Mouse (Mus musculus): ENCODE data around the gene Csnk1d. TPM values are rescaled to one million over a fixed set of nuclear protein-coding genes. Genes with fewer than 3 reads are reported as not detected.

Csnk1d gene
- 79.2 TPM for polyA plus RNA-seq (2012; fragmentation: generic; extraction: Trizol)
- long read RNA-seq, experiment 1, transcript Csnk1d-202 (10 exons, 3,500 nt) = major isoform, 42 of 91 reads
- long read RNA-seq, experiment 1, transcript Csnk1d-201 (9 exons, 3,675 nt) = minor isoform, 21 of 91 reads
- long read RNA-seq, experiment 1, partial matches to known transcripts = 12 of 91 reads
- long read RNA-seq, experiment 1, other reads (novel, unspliced or antisense) = 16 of 91 reads
- long read RNA-seq, experiment 2, transcript Csnk1d-202 (10 exons, 3,500 nt) = major isoform, 346 of 584 reads
- long read RNA-seq, experiment 2, transcript Csnk1d-201 (9 exons, 3,675 nt) = minor isoform, 188 of 584 reads
- long read RNA-seq, experiment 2, partial matches to known transcripts = 6 of 584 reads
- long read RNA-seq, experiment 2, other reads (novel, unspliced or antisense) = 43 of 584 reads

DNA sequence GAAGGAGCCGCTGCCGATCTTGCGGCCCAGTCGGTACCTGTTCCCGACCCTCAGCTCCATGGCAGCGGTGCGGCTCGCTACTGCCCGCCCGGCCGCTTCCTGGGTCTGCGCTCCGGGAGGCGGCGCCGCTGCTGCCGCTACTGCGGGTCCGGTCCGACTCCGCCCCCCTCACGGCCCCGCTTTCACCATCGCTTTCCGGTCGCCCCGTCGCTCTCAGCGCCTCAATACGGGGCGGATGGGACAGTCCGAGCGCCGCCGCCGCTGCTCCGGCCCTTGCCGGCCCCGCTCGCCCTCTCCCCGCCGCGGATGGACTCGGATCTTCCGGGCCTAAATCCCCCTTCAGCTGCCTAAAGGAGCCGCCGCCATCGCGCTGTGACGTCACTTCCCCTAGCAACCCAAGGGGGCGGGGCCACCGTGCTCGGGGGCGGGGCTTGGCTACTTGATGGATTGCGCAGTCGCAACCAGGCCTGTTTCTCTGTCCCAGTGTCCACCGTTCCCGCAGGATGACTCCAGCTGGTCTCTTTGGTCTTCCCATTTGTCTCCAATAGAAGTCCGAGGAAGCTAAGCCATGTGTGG, at the start of gene Csnk1d:
Gene Csnk1d (minus strand): TSS at position 380 of the 576 bp plus-strand sequence.
- Histone ChIP-seq H3K79me2 (ENCODE audit: control insufficient read depth, insufficient read depth) (peaks cover 53% of the 10 kb centered on the region), H3K27me3 (ENCODE audit: control insufficient read depth, insufficient read depth, insufficient read length) (no peaks in the 10 kb centered on the region), H3K36me3 (ENCODE audit: control insufficient read depth, insufficient read depth) (peaks cover 19% of the 10 kb centered on the region), H3K4me3 (ENCODE audit: insufficient read depth, poor library complexity, severe bottlenecking) (peak within 1 kb of the TSS; percentile 78), H3K79me3 (ENCODE audit: low read depth) (peaks cover 45% of the 10 kb centered on the region), H3ac (ENCODE audit: control insufficient read depth, insufficient read length, low read depth) (peak within 1 kb of the TSS; percentile 100)
- TF ChIP-seq MAX (IDR thresholded peaks at IDR 0.05) = peak; percentile 49
- no peak for TF ChIP-seq FOSL1 (IDR thresholded peaks at IDR 0.05; ENCODE audit: insufficient read depth, low read length, poor library complexity, severe bottlenecking)
- TF ChIP-seq USF1 (IDR thresholded peaks at IDR 0.05; ENCODE audit: low read depth) = no peak
- TF ChIP-seq CTCF (IDR thresholded peaks at IDR 0.05; ENCODE audit: control insufficient read depth, insufficient read depth, insufficient read length) = no peak
- no peak for TF ChIP-seq MYOD1 (IDR thresholded peaks at IDR 0.05; ENCODE audit: control insufficient read depth, insufficient read length, low read depth)
- peak; percentile 46 for TF ChIP-seq CEBPB (IDR thresholded peaks at IDR 0.05; ENCODE audit: low read depth)
- no peak for TF ChIP-seq MYOG (IDR thresholded peaks at IDR 0.05; ENCODE audit: control insufficient read depth, extremely low read depth, insufficient read length)

DNA sequence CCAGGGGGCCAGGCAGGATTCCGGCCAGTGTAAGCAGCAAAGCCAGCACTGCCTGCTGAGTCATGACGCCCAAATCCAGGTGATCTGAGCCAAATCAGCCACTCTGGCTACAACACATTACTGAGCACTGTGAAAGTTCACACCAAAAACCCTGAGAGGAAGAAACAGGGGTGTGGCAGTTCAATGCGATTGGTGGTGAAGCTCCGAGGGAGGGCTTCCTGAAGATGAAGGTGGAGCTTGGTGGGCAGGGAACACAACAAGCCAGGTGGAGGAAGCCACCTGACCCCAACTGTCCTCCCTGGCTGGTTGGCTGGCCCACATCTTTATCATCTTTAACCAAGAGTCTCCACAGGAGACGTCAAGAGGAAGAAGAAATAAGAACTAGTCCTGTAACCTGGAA, 48.2 kb upstream of the Csnk1d start, which contains the start of gene Cd7:
Gene Cd7 (minus strand): TSS at position 117 of the 400 bp plus-strand sequence.
- Histone ChIP-seq H3K4me3 (ENCODE audit: insufficient read depth, poor library complexity, severe bottlenecking) (no peak within 1 kb of the TSS), H3ac (ENCODE audit: control insufficient read depth, insufficient read length, low read depth) (no peak within 1 kb of the TSS), H3K79me3 (ENCODE audit: low read depth) (no peaks in the 10 kb centered on the region), H3K79me2 (ENCODE audit: control insufficient read depth, insufficient read depth) (no peaks in the 10 kb centered on the region), H3K36me3 (ENCODE audit: control insufficient read depth, insufficient read depth) (no peaks in the 10 kb centered on the region), H3K27me3 (ENCODE audit: control insufficient read depth, insufficient read depth, insufficient read length) (peaks cover 37% of the 10 kb centered on the region)
- no peak for TF ChIP-seq MYOD1 (IDR thresholded peaks at IDR 0.05; ENCODE audit: control insufficient read depth, insufficient read length, low read depth)
- TF ChIP-seq CTCF (IDR thresholded peaks at IDR 0.05; ENCODE audit: control insufficient read depth, insufficient read depth, insufficient read length) = no peak

GRCm38 (mm10) chr11:121038366-121039240, 47.5 kb upstream of the Csnk1d start:
- peaks cover 37% of the 10 kb centered on the region for H3K27me3 ChIP-seq (ENCODE audit: control insufficient read depth, insufficient read depth, insufficient read length)
- H3K79me2 ChIP-seq (ENCODE audit: control insufficient read depth, insufficient read depth) = no peaks in the 10 kb centered on the region
- no peaks in the 10 kb centered on the region for H3K79me3 ChIP-seq (ENCODE audit: low read depth)
- no peak overlapping the region for H3ac ChIP-seq (ENCODE audit: control insufficient read depth, insufficient read length, low read depth)
- no peak overlapping the region for H3K4me3 ChIP-seq (ENCODE audit: insufficient read depth, poor library complexity, severe bottlenecking)
- TF ChIP-seq CEBPB (IDR thresholded peaks at IDR 0.05; ENCODE audit: low read depth) (no peak), FOSL1 (IDR thresholded peaks at IDR 0.05; ENCODE audit: insufficient read depth, low read length, poor library complexity, severe bottlenecking) (no peak), MAX (IDR thresholded peaks at IDR 0.05) (no peak), CTCF (IDR thresholded peaks at IDR 0.05; ENCODE audit: control insufficient read depth, insufficient read depth, insufficient read length) (no peak), USF1 (IDR thresholded peaks at IDR 0.05; ENCODE audit: low read depth) (no peak), MYOD1 (IDR thresholded peaks at IDR 0.05; ENCODE audit: control insufficient read depth, insufficient read length, low read depth) (no peak), MYOG (IDR thresholded peaks at IDR 0.05; ENCODE audit: control insufficient read depth, extremely low read depth, insufficient read length) (no peak)
- H3K36me3 ChIP-seq (ENCODE audit: control insufficient read depth, insufficient read depth) = no peaks in the 10 kb centered on the region

DNA sequence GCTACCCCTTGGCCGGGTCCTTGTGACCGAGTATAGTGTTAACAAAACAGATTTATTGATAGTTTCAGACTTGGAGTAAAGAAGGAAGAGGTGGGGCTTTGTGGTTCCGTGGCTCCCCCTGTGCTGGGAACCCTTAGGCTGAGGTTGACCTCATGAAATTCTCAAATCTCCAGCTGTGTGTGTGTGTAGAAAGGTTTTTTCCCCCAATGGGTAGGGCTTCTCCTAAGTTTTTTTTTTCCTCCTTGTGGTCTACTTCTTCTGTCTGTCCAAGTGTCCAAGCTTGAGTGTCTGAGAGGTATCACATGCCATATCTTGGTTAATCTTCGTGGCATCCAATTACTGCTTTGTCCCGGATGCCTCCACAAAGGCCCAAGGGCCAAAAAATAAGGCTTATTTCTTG, 42.0 kb upstream of the Csnk1d start:
- Histone ChIP-seq H3ac (ENCODE audit: control insufficient read depth, insufficient read length, low read depth) (no peak overlapping the region), H3K79me2 (ENCODE audit: control insufficient read depth, insufficient read depth) (no peaks in the 10 kb centered on the region), H3K4me3 (ENCODE audit: insufficient read depth, poor library complexity, severe bottlenecking) (no peak overlapping the region)

GRCm38 (mm10) chr11:121027259-121027658, 36.1 kb upstream of the Csnk1d start:
- TF ChIP-seq FOSL1 (IDR thresholded peaks at IDR 0.05; ENCODE audit: insufficient read depth, low read length, poor library complexity, severe bottlenecking) = no peak
- no peak for TF ChIP-seq CTCF (IDR thresholded peaks at IDR 0.05; ENCODE audit: control insufficient read depth, insufficient read depth, insufficient read length)
- Histone ChIP-seq H3K79me3 (ENCODE audit: low read depth) (no peaks in the 10 kb centered on the region), H3ac (ENCODE audit: control insufficient read depth, insufficient read length, low read depth) (no peak overlapping the region), H3K4me3 (ENCODE audit: insufficient read depth, poor library complexity, severe bottlenecking) (no peak overlapping the region), H3K27me3 (ENCODE audit: control insufficient read depth, insufficient read depth, insufficient read length) (peaks cover 19% of the 10 kb centered on the region), H3K36me3 (ENCODE audit: control insufficient read depth, insufficient read depth) (no peaks in the 10 kb centered on the region), H3K79me2 (ENCODE audit: control insufficient read depth, insufficient read depth) (no peaks in the 10 kb centered on the region)

More for the DNA sequence above, 42.0 kb upstream of the Csnk1d start:
- H3K79me3 ChIP-seq (ENCODE audit: low read depth) = no peaks in the 10 kb centered on the region
- peaks cover 53% of the 10 kb centered on the region for H3K27me3 ChIP-seq (ENCODE audit: control insufficient read depth, insufficient read depth, insufficient read length)
- TF ChIP-seq USF1 (IDR thresholded peaks at IDR 0.05; ENCODE audit: low read depth) (no peak), CEBPB (IDR thresholded peaks at IDR 0.05; ENCODE audit: low read depth) (no peak), CTCF (IDR thresholded peaks at IDR 0.05; ENCODE audit: control insufficient read depth, insufficient read depth, insufficient read length) (no peak), MYOD1 (IDR thresholded peaks at IDR 0.05; ENCODE audit: control insufficient read depth, insufficient read length, low read depth) (no peak), MAX (IDR thresholded peaks at IDR 0.05) (no peak), FOSL1 (IDR thresholded peaks at IDR 0.05; ENCODE audit: insufficient read depth, low read length, poor library complexity, severe bottlenecking) (no peak), MYOG (IDR thresholded peaks at IDR 0.05; ENCODE audit: control insufficient read depth, extremely low read depth, insufficient read length) (no peak)
- H3K36me3 ChIP-seq (ENCODE audit: control insufficient read depth, insufficient read depth) = no peaks in the 10 kb centered on the region

Data from C2C12 (cell line).